Mouse (Mus musculus) spleen, adult 2 months (tissue): Measurements from ENCODE around the gene Krt87.

Source experiments
- CTCF ChIP-seq: fragments of 200-500 bp; IDR thresholded peaks from 2 replicates; pipeline ENCODE4 v1.5.1; 2011; ENCODE audit warnings: mild to moderate bottlenecking, inconsistent platforms; ENCODE audit not compliant: insufficient read depth, insufficient read length, insufficient replicate concordance; ENCODE audit errors: extremely low read depth
- POLR2A ChIP-seq: fragments of 200-500 bp; IDR thresholded peaks from 2 replicates; pipeline ENCODE4 v1.6.1; 2011; ENCODE audit warnings: low read depth, low read length, inconsistent platforms

- no peak for TF ChIP-seq CTCF
- TF ChIP-seq POLR2A, result no peak
These were observed 16.2 kb upstream of the Krt87 start for GRCm38 (mm10) chr15:101454774-101455173.
